Mouse (Mus musculus) heart, postnatal 0 days (tissue): ENCODE results near the gene Arpc5. TPM values are rescaled to one million over a fixed set of nuclear protein-coding genes. Genes with fewer than 3 reads are reported as not detected.

Experiments used
- ATAC-seq: fragments of 200-750 bp; cut with Nextera tagmentation; 2 replicates; pipeline ENCODE4 v1.8.0; 2017; ENCODE audit warnings: low read depth, moderate number of reproducible peaks, moderate library complexity; ENCODE audit not compliant: insufficient read depth
- DNase-seq: peaks from one replicate; pipeline ENCODE4 v3.0.0-alpha.2; 2016; ENCODE audit warnings: low spot score
- H3K27ac ChIP-seq: fragments of 300-500 bp; sonication (generic); 2 replicates; pipeline ENCODE4 v1.5.1; 2014; ENCODE audit warnings: low read depth, mild to moderate bottlenecking
- H3K27me3 ChIP-seq: fragments of 300-500 bp; sonication (generic); 2 replicates; pipeline ENCODE4 v1.6.1; 2014; ENCODE audit warnings: low read length, mixed read lengths; ENCODE audit not compliant: control insufficient read depth, insufficient read depth
- H3K36me3 ChIP-seq: fragments of 300-500 bp; sonication (generic); replicated peaks from 2 replicates; pipeline ENCODE4 v1.6.1; 2014; ENCODE audit warnings: low read length, mixed read lengths; ENCODE audit not compliant: control insufficient read depth, insufficient read depth
- H3K4me1 ChIP-seq: fragments of 300-500 bp; sonication (generic); 2 replicates; pipeline ENCODE4 v1.6.1; 2014; ENCODE audit warnings: antibody characterized with exemption; ENCODE audit not compliant: control insufficient read depth, insufficient read depth
- H3K4me2 ChIP-seq: fragments of 300-500 bp; sonication (generic); 2 replicates; pipeline ENCODE4 v1.6.1; 2014; ENCODE audit warnings: low read depth, mild to moderate bottlenecking, low read length, moderate library complexity
- H3K4me3 ChIP-seq: fragments of 300-500 bp; sonication (generic); 2 replicates; pipeline ENCODE4 v1.5.1; 2014; ENCODE audit warnings: low read depth, low read length
- H3K9ac ChIP-seq: fragments of 300-500 bp; sonication (generic); replicated peaks from 2 replicates; pipeline ENCODE4 v1.6.1; 2014; ENCODE audit warnings: low read depth, low read length, mixed read lengths
- H3K9me3 ChIP-seq: fragments of 300-500 bp; sonication (generic); replicated peaks from 2 replicates; pipeline ENCODE4 v1.6.1; 2016; ENCODE audit warnings: low read length; ENCODE audit not compliant: control insufficient read depth
- CTCF ChIP-seq: IDR thresholded peaks from 2 replicates; pipeline ENCODE4 v1.5.1; 2016; ENCODE audit warnings: antibody characterized with exemption, control low read depth, low read depth
- EP300 ChIP-seq: IDR thresholded peaks from 2 replicates; pipeline ENCODE4 v1.6.1; 2016; ENCODE audit warnings: antibody characterized with exemption, low read depth
- WGBS: fragments of 180-500 bp; shearing (Covaris S2); extraction: QIAGEN DNeasy Blood & Tissue Kit; methylation state at CpG from one replicate; pipeline ENCODE4 v1.1.7; 2014; 5-methylcytosine and 5-hydroxymethylcytosine counted together
- polyA plus RNA-seq: library from polyadenylated mRNA; unstranded; fragments of >200 nt; fragmentation: Nextera tagmentation; extraction: Ambion mirVana; gene quantifications from 2 replicates; pipeline ENCODE4 v1.2.1, GENCODE M21; 2015
- total RNA-seq: library from RNA; depleted of rRNA; stranded (reverse); fragments of >200 nt; gene quantifications from 2 replicates; pipeline ENCODE4 v1.2.3, GENCODE M21; 2014; ENCODE audit warnings: low replicate concordance; rRNA removed

Arpc5 gene
- 94.3 and 95.1 TPM in 2 replicates for total RNA-seq
- 136 and 152 TPM in 2 replicates for polyA plus RNA-seq

DNA sequence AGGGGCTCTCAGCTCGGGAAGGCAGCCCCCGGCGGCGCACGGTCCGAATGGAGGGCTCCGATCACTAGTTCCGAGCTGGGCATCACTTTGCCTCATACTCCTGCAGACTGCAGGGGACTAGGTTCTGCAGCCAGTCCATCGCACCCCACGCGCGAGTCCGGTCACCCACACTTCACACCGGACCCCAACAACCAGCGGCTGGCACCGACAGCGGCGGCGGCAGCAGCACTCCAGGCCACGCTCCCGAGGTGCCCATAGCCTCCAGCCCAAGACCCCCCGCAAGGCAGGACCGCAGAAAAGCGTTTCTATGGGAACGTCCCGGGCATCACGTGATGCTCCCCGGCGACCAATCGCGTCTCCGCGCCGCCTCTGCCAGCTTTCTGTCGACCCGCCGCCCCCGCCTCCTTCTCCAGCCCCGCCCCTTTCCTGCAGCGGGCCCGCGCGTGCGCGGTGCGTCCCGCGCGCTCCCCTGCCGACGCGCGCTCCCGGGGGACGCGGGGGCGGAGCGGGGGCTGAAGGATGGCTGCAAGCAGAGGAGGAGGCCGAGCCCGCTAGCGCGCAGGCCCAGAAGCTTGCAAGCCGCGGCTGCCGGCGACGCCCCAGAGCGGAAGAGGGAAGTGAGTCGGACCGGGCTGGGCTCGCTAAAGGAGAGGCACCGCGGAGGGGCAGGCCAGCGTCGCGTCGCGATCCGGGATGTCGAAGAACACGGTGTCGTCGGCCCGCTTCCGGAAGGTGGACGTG is at the start of gene Arpc5, which contains the start of gene Rgl1:
Gene Arpc5 (plus strand): TSS at position 511 of the 741 bp plus-strand sequence.
Gene Rgl1 (minus strand): TSS at position 320 of the 741 bp plus-strand sequence.
- Histone ChIP-seq H3K9ac (peak within 1 kb of the TSS; percentile 97), H3K4me2 (peak within 1 kb of the TSS; percentile 90), H3K4me1 (no peaks in the 10 kb centered on the region), H3K27ac (peak within 1 kb of the TSS; percentile 96), H3K4me3 (peak within 1 kb of the TSS; percentile 97), H3K9me3 (no peaks in the 10 kb centered on the region), H3K36me3 (peaks cover 20% of the 10 kb centered on the region), H3K27me3 (no peaks in the 10 kb centered on the region)
- DNase-seq (peak; percentile 96), ATAC-seq (peak; percentile 96)
- WGBS: under 1% methylated on average over 71 of the region's 86 CpGs
- TF ChIP-seq CTCF: no peak

- Histone ChIP-seq H3K27ac (0 out of 2 replicates have a peak overlapping the region, but pooled peaks have one; percentile 2), H3K9ac (no peak overlapping the region), H3K4me2 (no peak overlapping the region), H3K4me1 (no peaks in the 10 kb centered on the region), H3K36me3 (no peaks in the 10 kb centered on the region), H3K27me3 (no peaks in the 10 kb centered on the region), H3K9me3 (no peaks in the 10 kb centered on the region), H3K4me3 (no peak overlapping the region)
- ATAC-seq (no peak), DNase-seq (no peak)
- no peak for TF ChIP-seq EP300
- 96% methylated on average over 1 of the region's 1 CpGs for WGBS
Measured at GRCm38 (mm10) chr1:152717329-152717728, 49.0 kb upstream of the Arpc5 start.

DNA sequence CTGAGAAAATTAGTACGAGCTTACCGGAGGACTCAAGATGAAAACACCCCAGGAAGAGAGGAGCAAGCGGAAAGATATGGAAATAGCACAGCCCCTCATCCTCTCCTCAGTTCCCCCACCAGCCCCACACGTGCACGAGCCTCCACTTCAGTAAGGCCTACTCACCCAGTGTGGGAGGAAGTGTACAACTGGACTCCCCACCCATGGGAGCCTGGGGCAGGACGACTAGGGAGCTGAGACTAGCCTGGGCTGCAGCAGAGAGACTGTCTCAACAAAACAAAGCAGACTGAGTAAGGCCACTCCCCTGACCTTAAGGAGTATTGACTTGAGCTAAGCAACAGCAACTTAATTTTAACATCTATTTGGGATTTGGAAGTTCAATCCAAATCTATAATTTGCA is 48.1 kb upstream of the Arpc5 start:
- Histone ChIP-seq H3K4me3 (no peak overlapping the region), H3K9me3 (no peaks in the 10 kb centered on the region)

GRCm38 (mm10) chr1:152720969-152721368 is 45.4 kb upstream of the Arpc5 start:
- ATAC-seq: no peak
- peak overlapping the region; percentile 25; the same call in 1 of the 2 replicates for H3K27ac ChIP-seq
- no peaks in the 10 kb centered on the region for H3K27me3 ChIP-seq

More for the DNA sequence above, 48.1 kb upstream of the Arpc5 start:
- no peaks in the 10 kb centered on the region for H3K27me3 ChIP-seq
- no peak overlapping the region for H3K27ac ChIP-seq
- whole genome bisulfite sequencing: 42% methylated on average over 6 of the region's 6 CpGs
- DNase-seq (no peak), ATAC-seq (no peak)
- TF ChIP-seq EP300 (no peak), CTCF (no peak)
- no peaks in the 10 kb centered on the region for H3K4me1 ChIP-seq
- no peak overlapping the region for H3K4me2 ChIP-seq
- H3K9ac ChIP-seq: no peak overlapping the region
- no peaks in the 10 kb centered on the region for H3K36me3 ChIP-seq

GRCm38 (mm10) chr1:152721535-152722198 is 44.7 kb upstream of the Arpc5 start:
- Histone ChIP-seq H3K9ac (no peak overlapping the region), H3K9me3 (no peaks in the 10 kb centered on the region), H3K4me3 (no peak overlapping the region), H3K27ac (0 out of 2 replicates have a peak overlapping the region, but pooled peaks have one; percentile 25), H3K27me3 (no peaks in the 10 kb centered on the region), H3K4me2 (no peak overlapping the region), H3K36me3 (no peaks in the 10 kb centered on the region), H3K4me1 (no peaks in the 10 kb centered on the region)
- DNase-seq (no peak), ATAC-seq (no peak)
- TF ChIP-seq EP300 (no peak), CTCF (no peak)
- 83% methylated on average over 11 of the region's 11 CpGs for WGBS

More at GRCm38 (mm10) chr1:152720969-152721368, 45.4 kb upstream of the Arpc5 start:
- Histone ChIP-seq H3K4me2 (no peak overlapping the region), H3K9me3 (no peaks in the 10 kb centered on the region), H3K4me1 (no peaks in the 10 kb centered on the region), H3K9ac (no peak overlapping the region), H3K36me3 (no peaks in the 10 kb centered on the region), H3K4me3 (no peak overlapping the region)
- WGBS: 35% methylated on average over 4 of the region's 4 CpGs
- TF ChIP-seq EP300 (no peak), CTCF (no peak)
- no peak for DNase-seq
